Mouse (Mus musculus) layer of hippocampus, adult 18-20 months (tissue): ENCODE measurements around the gene Cgnl1. TPM values are rescaled to one million over a fixed set of nuclear protein-coding genes. Genes with fewer than 3 reads are reported as not detected.

ENCODE experiments used
- DNase-seq, 2 experiments: peaks; one replicate each; pipeline ENCODE4 v3.0.0; 2022; ENCODE audit warnings: low spot score in 2 of 2
- long read RNA-seq: library from polyadenylated mRNA; stranded (forward); transcript quantifications from one replicate; pipeline ENCODE4 v2.0.0, GENCODE M21; 2021
- total RNA-seq, 2 experiments: library from RNA; stranded (reverse); gene quantifications; 2 replicates each; pipeline ENCODE4 v1.2.3; 2021

The Cgnl1 gene
- 1 to 10 TPM; 5.4 to 8.4 TPM for total RNA-seq
- long read RNA-seq, full-length matches to known transcripts, result 1 of 3 reads
- long read RNA-seq, partial matches to known transcripts, result 1 of 3 reads
- long read RNA-seq, other reads (novel, unspliced or antisense), result 1 of 3 reads

DNA sequence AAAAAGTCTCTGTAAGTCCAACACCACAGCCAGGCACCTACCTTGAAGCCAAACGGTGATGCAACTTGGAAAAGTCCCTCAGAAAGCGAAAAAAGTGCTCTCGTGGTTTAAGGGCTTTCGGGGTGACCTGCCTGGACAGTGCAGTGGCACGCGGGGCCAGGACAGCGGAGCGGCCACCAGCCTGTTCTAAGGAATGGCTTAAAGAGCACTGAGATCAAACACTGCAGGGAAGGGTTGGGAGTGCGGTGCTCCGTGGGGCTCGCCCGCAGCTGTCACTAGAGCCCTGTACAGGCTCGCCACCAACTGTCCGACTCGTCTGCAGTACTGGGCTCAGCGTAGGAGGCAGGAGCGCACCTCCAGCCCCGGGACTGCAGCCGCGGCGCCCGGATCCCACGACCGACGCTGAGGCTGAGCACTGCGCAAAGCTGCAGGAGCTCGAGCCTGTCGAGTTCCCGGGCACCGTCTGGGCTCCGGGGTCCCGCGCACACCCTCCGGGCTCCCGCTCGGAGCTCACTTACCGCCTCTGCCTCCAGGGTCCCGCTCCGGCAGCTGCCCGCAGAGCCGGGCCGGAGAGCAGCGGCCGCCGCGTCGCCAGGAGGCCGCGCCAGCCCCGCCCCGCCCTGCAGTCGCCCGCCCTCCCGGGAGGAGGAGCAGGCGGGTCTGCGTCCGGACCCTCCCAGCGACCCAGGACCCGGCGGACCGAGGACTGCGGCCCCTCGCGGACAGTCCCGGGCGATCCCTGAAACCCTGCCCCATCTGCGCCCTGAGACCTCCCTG lies at the start of gene Cgnl1:
Gene Cgnl1, minus strand, starts transcription at position 612 of the 777 bp plus-strand sequence.
- DNase-seq, result no peak

DNA sequence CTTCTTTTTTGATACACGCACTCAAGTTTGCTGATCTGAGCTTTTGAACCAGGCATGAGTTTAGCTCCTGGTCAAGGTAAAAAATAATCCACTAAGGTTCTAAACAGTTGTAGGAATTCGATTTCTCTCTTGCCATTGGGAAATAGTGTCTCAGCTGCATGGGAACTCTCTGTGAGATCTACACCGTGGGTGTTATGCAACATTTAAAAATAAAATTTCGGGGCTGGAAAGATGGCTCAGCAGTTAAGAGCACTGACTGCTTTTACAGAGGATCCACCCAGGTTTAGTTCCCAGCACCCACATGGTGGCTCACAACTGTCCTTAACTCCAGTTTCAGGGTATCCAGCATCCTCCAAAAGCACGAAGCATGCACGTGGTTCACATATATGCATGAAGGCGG lies 47.1 kb upstream of the Cgnl1 start:
- DNase-seq, result peak; percentile 19 to 78

- no peak for DNase-seq
These were observed 44.7 kb upstream of the Cgnl1 start for GRCm38 (mm10) chr9:71816121-71816520.

- no peak for DNase-seq
These were observed 42.2 kb upstream of the Cgnl1 start for GRCm38 (mm10) chr9:71813565-71813964.

DNA sequence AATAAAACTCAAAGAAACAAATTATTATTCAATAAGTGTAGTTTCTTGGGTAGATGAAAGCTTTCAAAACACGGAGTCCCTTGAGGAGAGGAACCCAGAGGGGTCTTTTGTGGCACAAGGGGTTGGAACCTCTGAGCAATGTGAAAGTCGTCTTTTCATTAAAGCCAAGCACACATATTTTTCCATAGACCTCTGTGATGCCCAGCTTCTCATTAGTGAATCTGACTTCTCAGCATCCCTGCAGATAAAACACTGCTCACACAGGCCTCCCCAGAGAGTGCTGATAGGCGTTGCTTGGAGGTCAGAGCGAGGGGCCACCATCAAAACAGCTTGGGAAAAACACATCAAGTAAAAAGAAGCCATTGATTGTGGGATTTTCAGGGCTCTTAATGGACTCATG lies 41.5 kb upstream of the Cgnl1 start:
- no peak for DNase-seq

GRCm38 (mm10) chr9:71812402-71812801 lies 41.0 kb upstream of the Cgnl1 start:
- DNase-seq, result no peak

- DNase-seq, result no peak
These were observed 40.0 kb upstream of the Cgnl1 start for GRCm38 (mm10) chr9:71811404-71811803.

GRCm38 (mm10) chr9:71810723-71811122 lies 39.3 kb upstream of the Cgnl1 start:
- DNase-seq, result no peak

DNA sequence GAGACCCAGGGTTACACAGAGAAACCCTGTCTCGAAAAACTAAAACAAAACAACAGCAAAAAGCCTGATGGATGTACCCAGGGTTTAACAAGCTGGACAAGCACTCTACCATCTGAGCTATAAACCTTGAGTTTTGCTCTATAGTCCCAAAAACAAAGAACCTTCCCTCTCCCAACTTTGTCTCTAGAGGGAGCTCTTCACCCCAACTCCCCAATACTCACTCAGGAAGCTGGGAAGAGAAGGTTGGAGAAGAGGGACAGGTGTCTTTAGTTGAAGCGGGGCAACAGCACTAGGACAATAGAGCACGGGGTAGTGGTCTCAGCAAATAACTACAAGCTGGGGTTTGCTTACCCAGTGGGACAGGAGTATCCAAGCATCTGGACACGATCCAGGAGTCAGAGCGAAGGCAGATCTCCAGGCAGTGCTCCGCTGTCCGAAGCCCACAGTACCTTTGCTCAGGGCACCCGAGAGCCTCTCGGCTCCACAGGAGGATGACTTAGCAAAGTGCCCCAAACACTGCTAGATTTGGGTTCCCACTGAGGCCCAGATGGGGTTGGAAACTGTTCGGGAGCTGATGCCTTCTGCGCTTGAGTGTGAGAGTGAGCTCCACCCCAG lies 37.3 kb upstream of the Cgnl1 start:
- peak in 1 of 2 experiments; percentile 20 for DNase-seq

DNA sequence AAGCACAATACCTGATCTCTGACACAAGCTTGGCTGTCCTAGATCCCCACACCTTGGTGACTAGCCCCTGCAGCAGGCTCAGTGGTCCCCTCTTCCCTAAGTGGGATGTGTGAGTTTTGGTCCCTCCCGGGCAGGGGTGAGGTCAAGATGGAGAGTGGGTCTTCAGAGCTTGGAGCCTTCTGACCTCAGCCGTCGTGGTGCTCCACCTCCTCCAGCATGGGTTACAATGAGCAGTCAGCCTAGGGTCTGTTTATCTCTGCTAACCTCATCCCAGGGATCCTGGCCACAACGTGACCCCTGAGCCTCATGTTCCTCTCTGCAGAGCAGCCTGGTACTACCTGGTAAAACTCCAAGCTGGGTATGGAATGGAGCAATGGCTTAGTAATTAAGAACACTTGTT lies 36.4 kb upstream of the Cgnl1 start:
- no peak for DNase-seq

GRCm38 (mm10) chr9:71806422-71806805 lies 35.0 kb upstream of the Cgnl1 start:
- peak; percentile 51 to 77 for DNase-seq

DNA sequence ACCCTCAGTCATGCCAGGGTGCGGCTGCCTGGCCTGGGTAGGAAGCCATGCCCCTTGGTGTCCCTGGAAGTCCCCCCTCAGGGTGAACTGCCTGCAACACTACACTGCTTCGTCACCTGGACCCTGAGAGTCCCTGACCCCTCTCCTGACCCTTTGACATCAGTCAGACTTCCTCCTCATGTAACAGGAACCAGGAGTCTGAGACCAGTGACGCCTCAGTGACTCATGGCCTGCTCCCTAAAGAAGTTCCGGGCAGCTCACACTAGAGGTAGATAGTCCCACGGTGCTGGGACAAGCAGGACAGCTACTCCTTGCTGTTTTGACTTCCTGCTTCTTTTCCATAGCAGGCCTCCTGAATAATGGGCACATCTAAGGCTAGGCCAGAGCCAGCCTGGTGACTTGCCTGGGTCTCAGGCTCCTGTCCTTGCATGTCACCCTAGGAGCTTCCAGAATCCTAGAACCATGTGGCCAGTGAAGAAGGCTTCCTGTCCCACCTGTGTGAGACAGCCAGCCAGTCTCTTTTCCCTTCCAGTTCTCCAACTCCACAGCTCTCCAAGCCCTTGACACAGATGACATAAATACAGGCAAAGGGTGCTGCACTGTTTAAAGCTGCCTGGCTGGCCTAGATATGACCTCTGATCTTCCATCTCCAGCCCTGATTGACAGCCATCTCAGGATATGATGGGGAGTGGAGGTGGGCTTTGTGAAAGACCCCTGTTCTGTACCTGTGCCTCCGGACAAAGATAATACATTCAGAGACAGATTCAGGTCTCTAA lies 34.4 kb upstream of the Cgnl1 start:
- DNase-seq, result no peak

GRCm38 (mm10) chr9:71804116-71804515 lies 32.7 kb upstream of the Cgnl1 start:
- no peak for DNase-seq

GRCm38 (mm10) chr9:71803281-71803680 lies 31.9 kb upstream of the Cgnl1 start:
- DNase-seq, result no peak

DNA sequence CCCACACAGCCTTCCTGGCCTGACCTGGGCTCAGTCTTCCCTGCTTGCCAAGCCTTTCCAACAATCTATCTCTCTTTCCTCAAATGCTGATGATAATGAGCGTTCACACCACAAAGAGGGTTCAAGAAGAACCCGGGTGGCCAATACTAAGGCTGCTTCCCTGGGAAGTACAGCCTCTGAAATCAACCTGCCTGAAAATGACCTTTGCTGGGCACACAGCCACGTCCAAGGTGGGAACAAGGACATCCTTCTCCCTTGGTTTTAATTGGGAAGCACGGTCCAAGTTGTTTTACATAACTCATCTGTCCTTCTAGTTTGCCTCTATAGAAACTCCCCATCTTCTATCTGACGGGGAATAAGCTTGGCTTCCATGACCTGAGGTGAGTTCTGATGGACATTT lies 28.2 kb upstream of the Cgnl1 start:
- no peak for DNase-seq

DNA sequence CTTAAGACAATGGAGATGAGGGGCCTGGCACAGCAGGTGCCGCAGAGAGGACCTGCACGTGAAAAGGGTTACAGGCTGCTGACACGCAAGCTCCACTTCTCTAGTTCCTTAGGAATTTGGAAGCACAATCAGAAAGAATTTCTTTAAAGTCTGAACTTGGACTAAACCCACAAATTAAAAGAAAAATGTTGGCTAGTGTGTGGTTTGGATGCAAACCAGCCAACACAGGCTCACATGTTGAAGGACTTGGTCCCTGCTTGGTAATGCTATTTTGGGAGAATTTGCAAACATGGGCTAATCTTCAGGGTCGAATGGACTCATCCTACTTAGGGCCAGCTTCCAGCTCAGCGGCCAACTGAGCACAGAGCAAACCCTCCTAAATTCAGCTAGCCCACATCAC lies 26.8 kb upstream of the Cgnl1 start:
- no peak for DNase-seq

GRCm38 (mm10) chr9:71777404-71777803 lies 6.0 kb upstream of the Cgnl1 start:
- DNase-seq, result no peak

- no peak for DNase-seq
These were observed 4.9 kb upstream of the Cgnl1 start for GRCm38 (mm10) chr9:71776337-71776736.

DNA sequence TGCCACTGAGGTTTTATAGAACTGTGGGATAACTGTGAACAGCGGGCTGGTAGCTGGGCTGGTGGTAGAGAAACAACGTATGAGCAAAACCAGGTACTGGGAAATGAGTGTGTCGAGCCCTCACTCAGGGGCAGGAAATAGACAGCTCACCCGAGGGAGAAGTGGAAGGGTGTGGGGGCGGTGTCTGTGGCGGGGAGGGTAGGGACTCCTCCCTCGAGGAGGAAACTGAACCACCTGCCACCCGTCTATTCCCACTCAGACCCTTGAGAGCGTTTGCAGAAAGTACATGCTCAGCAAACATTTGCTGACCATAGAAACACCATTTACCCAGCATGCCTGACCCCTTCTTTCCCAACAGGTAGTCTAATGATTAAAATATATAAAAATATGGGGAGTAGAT lies 2.2 kb upstream of the Cgnl1 start:
- DNase-seq, result no peak

- DNase-seq, result no peak
These were observed 936 bp upstream of the Cgnl1 start for GRCm38 (mm10) chr9:71772338-71772737.

GRCm38 (mm10) chr9:71770484-71770883 lies 918 bp downstream of the Cgnl1 start:
- DNase-seq, result no peak

GRCm38 (mm10) chr9:71769701-71770100 lies 1.7 kb downstream of the Cgnl1 start:
- no peak for DNase-seq
